Mouse (Mus musculus): ENCODE measurements at regions not wholly inside any gene's neighbourhood (a gene's known extent, or its start where the extent isn't known, plus 50 kb on each side); places are given as distances from the start of the nearest gene placed in this dataset.

DNA sequence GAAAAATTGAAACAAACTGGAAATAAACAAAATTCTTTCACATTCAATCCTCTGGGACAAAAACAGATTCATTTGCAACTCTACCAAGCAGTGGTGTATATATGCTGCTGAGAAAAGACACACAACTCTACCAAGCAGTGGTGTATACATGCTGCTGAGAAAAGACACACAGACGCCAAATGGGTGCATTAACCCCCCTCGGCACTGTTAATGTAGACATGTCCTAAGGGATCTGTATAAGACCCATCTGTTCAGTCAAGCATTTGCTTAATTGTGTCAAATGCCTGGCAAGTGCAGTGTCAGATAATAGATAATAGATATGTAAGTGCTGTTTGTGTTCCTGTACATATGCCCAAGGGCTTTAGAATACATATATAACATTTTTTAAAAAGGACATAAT lies 1035.2 kb upstream of the B3galt2 start:
- no peak for DNase-seq

DNA sequence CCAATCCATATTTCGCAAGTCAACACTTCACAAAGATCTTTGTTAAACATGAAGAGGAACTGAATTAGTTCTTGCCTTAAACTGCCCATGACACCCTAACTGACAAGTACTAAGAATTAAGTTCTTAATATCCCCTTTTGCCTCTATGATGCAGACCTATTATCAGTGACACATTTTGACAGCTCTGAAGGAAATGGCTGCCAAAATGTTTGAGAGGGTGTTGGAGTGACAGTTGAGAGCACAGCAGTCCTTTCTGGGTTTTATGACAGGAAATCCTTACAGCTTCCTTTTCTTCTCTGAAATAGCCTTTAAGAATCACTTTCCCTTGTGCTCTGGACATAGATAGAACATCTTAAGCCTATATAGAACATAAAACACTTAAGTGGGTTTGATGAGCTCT lies 1034.4 kb upstream of the B3galt2 start:
- no peak for DNase-seq

DNA sequence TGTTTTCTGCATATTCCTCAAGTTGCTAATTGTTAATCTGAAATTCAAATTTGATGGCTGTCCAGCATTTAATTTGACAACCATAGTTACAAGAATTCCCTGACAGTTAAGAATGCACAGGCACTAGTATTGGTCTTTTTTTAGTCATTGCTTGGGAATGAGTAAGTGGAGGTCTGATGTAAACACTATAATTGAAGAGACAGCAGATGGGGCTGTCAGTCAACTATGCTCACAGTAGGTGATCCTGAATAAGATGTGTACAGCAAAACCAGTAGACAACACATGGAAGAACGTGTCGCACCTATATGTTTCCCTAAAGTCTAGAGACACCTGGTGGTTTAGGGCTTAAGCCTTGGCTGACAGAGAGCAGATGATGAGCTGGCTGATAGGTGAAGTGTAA lies 1019.0 kb upstream of the B3galt2 start:
- no peak for DNase-seq

DNA sequence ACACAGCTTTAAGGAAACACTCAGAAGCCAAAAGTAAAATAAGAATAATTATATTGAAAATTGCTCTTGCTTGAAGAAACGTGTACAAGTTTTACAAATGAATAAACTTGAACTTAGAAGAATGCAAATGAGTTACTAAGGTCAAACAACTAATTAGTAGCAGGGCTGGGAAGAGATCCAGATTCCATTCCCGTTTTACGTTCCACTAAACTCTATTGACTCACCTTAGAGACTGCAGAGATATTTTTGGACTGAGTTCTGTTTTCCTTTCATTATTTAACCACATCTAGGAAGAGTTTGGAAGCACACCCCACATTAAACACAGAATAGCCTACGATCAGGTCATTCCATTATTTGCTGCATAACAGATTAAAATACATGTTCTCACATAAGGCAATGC lies 1016.2 kb upstream of the B3galt2 start:
- DNase-seq: no peak

DNA sequence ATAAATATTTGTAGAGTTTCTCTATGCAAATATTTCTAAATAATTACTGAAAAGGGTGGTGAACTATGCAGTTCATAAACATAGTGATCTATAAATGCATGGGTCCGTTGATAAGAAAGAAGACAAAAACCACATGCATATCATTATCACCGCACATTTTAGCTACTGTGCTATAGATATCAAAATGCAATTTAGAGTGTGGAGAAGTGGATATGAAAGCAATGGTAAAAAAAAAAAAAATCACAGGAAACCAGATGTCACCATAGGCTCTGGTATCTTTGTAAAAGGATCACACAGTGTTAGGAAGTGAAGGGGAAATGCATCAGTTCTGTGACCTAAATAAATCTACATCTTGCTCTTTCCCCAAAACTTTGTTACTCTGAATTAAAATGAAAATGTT lies 985.2 kb upstream of the B3galt2 start:
- no peak for DNase-seq

DNA sequence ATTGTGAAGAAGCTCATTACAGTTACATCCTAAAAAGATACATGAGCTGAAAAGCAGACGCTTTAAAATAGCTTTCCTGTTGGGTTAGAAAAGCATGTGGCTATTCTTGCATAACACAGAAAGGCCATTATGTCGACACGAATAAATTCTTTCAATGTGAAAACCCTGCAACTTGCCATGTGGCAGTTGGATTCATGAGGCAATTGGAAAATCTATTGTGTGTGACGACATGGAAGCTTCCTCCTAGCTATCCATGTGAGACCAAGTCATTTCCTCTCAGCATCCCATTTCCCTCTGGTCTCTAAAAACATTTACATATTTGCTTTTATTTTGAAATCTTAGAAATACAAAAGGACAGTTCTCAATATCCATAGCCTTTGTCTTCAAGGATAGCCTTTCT lies 975.2 kb upstream of the B3galt2 start:
- no peak for DNase-seq

DNA sequence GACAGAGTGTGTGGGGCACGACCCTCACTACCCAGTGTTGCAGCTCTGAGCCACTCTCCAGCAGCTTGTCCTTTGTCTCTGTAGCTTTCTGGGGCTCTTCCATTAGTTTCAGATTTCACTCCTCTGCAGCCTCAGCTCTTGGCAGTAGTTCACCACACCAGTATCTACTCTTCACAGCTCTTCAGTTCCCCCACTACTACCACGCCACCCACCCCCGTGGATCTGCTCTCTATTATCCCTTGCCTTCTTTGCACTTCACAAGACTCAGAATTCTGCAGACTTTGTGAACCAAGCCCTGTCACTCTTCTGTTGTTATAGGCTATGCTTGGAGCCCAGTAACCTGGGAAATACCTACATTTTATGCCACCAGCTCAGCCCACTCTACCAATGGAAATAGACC lies 960.5 kb upstream of the B3galt2 start:
- no peak for DNase-seq

DNA sequence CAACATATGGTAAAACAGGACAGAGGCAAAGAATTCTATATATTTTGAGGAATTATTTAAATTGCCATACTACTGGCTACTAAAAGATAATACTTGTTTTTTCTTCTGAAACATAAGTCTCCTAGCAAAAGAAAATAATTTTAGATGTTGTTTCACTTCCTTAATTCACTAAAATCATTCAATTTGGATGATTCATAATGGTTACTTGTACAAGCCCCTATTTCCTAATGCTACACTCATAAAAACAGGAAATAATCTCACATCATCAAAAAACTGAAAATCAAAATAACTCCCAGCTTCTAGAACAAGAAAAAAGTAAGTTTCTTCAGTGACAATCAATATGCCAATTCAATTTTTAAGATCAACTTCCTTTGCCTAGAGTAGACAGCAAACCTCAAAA lies 951.6 kb upstream of the B3galt2 start:
- no peak for DNase-seq

DNA sequence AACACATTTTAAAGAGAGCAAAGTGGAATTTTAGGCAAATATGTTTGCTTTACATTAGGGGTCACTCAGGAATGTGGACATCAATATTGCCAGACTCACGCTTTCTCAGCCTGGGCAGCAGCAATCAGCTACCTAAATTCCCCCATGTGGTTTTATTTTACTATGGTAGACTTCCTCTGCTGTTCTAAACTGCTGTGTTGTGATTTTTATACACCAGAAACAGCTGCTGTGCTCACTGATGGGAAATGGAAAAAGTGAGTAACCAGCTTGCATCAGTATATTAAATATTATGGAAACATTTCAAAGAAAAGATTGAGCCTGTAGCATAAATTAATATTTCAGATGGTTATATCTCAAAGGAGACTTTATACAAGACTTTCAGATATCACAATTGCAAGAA lies 945.3 kb upstream of the B3galt2 start:
- no peak for DNase-seq

DNA sequence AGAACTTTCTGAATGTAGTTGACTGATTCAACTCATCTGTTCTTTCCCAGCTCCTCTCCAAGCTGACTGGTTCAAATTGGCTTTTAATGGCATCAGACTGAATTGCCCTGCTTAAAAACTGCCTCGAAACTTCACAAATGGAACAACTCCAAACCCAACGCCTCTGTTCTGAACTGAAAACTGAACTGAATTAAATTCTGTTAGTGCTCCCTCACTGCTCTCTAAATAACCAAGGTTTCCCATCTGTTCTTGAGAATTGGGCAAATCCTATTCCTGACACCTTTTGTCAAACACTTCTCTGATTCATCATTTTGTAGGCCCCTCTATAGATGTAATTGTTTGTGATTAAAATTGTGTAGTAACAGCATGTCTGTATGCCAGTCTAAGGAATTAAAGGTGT lies 932.2 kb upstream of the B3galt2 start:
- no peak for DNase-seq

DNA sequence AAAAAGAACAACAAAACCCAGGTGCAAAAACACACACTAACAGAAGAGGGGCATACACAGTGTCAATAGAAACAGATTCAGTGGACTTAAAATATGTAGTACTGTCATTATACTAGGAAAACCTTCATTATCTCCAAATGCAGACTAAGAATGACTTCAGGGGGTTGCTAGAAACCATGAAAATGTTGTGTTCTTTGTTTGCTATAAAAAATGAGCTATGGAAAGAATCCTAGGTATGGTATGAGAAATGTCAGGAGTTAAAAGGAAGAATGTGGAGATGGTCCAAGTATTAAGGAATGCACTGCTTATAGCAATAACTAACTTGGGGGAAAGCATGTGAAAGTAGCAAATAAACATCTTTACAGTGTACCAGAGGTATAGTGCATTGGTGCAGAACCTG lies 910.2 kb upstream of the B3galt2 start:
- DNase-seq: no peak

DNA sequence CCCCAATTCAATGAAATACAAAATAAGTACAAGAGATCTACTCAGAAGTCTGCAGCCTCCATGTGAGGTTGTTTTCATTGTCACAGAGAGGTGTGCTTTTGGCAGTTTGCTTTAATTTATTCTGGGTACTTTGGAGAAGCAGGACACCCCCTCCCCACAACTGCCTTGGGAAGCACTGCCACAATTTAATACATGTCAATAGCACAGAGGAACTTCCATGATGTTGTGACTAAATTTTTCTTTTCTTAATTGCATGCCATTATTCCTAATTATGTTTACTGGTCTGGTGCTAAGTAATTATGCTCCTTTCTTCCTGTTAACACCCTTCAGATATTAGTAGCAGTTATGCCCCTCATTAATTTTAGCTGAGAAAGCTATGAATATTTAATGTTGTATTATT lies 906.4 kb upstream of the B3galt2 start:
- no peak for DNase-seq

DNA sequence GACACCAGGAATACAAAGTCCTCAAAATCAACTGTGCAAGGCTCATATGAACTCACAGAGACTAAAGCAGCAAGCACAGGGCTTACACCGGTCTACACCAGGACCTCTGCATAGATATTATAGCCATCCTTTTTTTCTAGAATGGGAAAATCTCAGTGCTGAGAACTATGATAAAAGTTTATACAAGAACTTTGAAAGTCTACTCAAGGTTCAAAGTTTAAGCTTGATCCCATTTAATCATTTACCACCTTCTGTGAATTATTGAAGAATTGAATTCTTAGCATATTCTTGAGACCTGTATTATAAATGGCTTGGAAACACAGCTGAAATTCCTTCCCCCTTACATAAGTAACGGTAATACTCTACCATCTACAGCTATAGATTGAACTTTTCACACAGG lies 902.1 kb upstream of the B3galt2 start:
- no peak for DNase-seq

DNA sequence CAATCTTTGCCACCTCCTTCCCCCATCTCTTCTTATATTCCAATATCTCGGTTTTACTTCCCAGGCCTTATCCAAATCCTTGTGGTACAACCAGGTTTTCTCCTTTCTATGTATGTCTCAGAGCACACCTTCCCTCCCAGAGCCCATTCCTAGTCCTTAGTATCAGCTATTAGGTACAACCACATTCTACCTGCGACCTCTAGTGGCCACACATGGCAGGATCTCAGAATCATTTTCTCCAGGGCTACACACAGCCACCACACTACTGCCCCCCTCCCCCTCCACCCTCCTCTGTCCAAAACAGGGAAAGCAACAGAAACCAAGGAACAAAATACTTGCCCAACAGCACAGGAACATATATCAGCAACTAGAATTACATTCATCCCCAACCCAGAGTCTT lies 898.2 kb upstream of the B3galt2 start:
- peak; percentile 19 for DNase-seq

DNA sequence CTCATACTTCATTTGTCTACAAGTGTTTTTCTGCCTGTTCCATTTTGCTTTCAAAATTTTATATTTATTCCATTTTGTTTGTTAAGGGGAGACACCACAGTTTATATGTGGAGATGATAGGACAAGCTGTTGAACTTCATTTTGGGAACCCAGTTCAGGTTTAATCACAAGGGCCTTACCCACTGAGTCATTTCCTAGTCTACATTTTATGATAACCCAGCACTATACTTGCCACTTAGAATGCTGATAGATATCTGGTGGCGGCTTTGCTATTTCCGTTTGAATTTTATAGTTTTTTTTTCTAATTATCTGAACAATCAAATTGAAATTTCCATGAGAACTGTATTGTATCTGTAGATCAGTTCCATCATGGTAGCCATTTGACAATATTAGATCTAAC lies 869.5 kb upstream of the B3galt2 start:
- no peak for DNase-seq

All from adrenal gland, postnatal 25 days (tissue).